Mouse (Mus musculus) brain, embryonic 14.5 days (tissue): ENCODE results near the gene Gmpr.

Experiments
- CTCF ChIP-seq: fragments of 200-500 bp; IDR thresholded peaks from 2 replicates; pipeline ENCODE4 v1.5.1; 2012; ENCODE audit warnings: inconsistent platforms, mild to moderate bottlenecking, moderate library complexity, borderline replicate concordance; ENCODE audit not compliant: insufficient read depth, insufficient read length; ENCODE audit errors: extremely low read depth
- POLR2A ChIP-seq: fragments of 200-500 bp; IDR thresholded peaks from 2 replicates; pipeline ENCODE4 v1.6.1; 2012; ENCODE audit warnings: mild to moderate bottlenecking, inconsistent platforms, borderline replicate concordance; ENCODE audit not compliant: poor library complexity, insufficient read depth, insufficient read length, severe bottlenecking; ENCODE audit errors: extremely low read depth

DNA sequence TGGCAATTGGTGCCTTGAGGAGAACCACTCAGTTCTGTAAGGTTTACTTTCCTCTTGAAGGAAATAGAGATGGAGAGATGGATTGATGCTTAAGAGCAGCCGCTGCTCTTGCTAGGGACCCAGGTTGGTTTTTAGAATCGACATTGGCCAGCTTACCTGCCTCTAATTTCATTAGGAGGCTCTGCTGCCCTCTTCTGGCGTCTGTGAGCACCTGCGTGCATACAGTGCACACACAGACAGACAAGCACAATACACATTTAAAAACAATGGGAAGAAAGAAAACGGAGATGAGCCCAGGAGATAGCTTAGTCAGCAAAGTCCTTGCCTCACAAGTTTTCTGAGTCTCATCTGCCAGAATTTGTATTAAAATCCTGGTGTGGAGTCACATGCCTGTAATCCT, 75.8 kb downstream of the Gmpr start:
- TF ChIP-seq POLR2A (no peak), CTCF (peak; percentile 22; the same call in 1 of the 2 replicates)
